Mouse (Mus musculus) heart, embryonic 11.5 days (tissue): ENCODE measurements around the gene Spata25. TPM values are rescaled to one million over a fixed set of nuclear protein-coding genes. Genes with fewer than 3 reads are reported as not detected.

Experiments used
- ATAC-seq: fragments of 200-750 bp; cut with Nextera tagmentation; replicated peaks from 2 replicates; pipeline ENCODE4 v1.8.0; 2017; ENCODE audit warnings: moderate library complexity; ENCODE audit not compliant: insufficient number of reproducible peaks, low FRiP score, low TSS enrichment
- H3K27ac ChIP-seq: fragments of 300-500 bp; sonication (generic); 2 replicates; pipeline ENCODE4 v1.5.1; 2014; ENCODE audit warnings: mild to moderate bottlenecking, low read depth, low read length
- H3K27me3 ChIP-seq: fragments of 300-500 bp; sonication (generic); 2 replicates; pipeline ENCODE4 v1.6.1; 2014; ENCODE audit warnings: mild to moderate bottlenecking, low read length, mixed read lengths; ENCODE audit not compliant: control insufficient read depth, insufficient read depth
- H3K36me3 ChIP-seq: fragments of 300-500 bp; sonication (generic); 2 replicates; pipeline ENCODE4 v1.6.1; 2014; ENCODE audit warnings: mild to moderate bottlenecking, low read length, moderate library complexity, mixed read lengths; ENCODE audit not compliant: control insufficient read depth, insufficient read depth
- H3K4me1 ChIP-seq: fragments of 300-500 bp; sonication (generic); 2 replicates; pipeline ENCODE4 v1.6.1; 2014; ENCODE audit warnings: low read length; ENCODE audit not compliant: control insufficient read depth, insufficient read depth
- H3K4me2 ChIP-seq: fragments of 300-500 bp; sonication (generic); 2 replicates; pipeline ENCODE4 v1.6.1; 2014; ENCODE audit warnings: mild to moderate bottlenecking, moderate library complexity
- H3K4me3 ChIP-seq: fragments of 300-500 bp; sonication (generic); 2 replicates; pipeline ENCODE4 v1.5.1; 2014; ENCODE audit warnings: low read depth, low read length
- H3K9ac ChIP-seq: fragments of 300-500 bp; sonication (generic); 2 replicates; pipeline ENCODE4 v1.6.1; 2014; ENCODE audit warnings: mild to moderate bottlenecking, low read depth, low read length, moderate library complexity
- H3K9me3 ChIP-seq: fragments of 300-500 bp; sonication (generic); replicated peaks from 2 replicates; pipeline ENCODE4 v1.6.1; 2016; ENCODE audit warnings: low read length; ENCODE audit not compliant: control insufficient read depth
- WGBS: fragments of 180-500 bp; shearing (Covaris S2); extraction: QIAGEN DNeasy Blood & Tissue Kit; methylation state at CpG from one replicate; pipeline ENCODE4 v1.1.7; 2014; ENCODE audit not compliant: insufficient replicate concordance; 5-methylcytosine and 5-hydroxymethylcytosine counted together
- polyA plus RNA-seq: library from polyadenylated mRNA; unstranded; fragments of >200 nt; fragmentation: Nextera tagmentation; extraction: Ambion mirVana; gene quantifications from 2 replicates; pipeline ENCODE4 v1.2.1, GENCODE M21; 2014

Gene Spata25
- polyA plus RNA-seq, 1 experiment from 2014 or later: not detected

DNA sequence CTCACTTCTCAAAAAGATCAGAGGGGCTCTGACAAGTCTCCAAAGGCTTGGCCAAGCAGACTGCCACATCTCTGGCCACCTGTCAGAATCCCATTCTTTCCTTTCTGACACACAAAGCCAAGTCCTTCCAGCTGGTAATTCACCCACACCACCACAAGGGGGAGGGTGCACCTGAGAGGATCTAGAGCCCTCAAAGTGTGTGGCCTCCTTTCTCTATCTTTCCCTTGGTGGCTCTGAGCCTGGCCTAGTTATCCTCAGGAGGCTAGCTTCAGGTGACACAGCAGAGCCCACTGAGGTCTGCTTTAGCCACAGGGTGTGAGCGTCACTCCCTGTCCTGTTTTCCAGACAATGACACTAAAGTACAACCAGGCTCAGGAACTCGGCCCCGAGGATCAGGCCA lies 35.1 kb downstream of the Spata25 start:
- Histone ChIP-seq H3K4me1 (0 out of 2 replicates have a peak, but pooled peaks cover 13% of the 10 kb centered on the region), H3K36me3 (peaks cover 18% of the 10 kb centered on the region; the same call in 1 of the 2 replicates), H3K4me3 (no peak overlapping the region), H3K9me3 (no peaks in the 10 kb centered on the region), H3K4me2 (no peak overlapping the region), H3K27me3 (no peaks in the 10 kb centered on the region), H3K27ac (peak overlapping the region; percentile 74), H3K9ac (peak overlapping the region; percentile 46; the same call in 1 of the 2 replicates)
- WGBS: 54% methylated on average over 3 of the region's 3 CpGs
- no peak for ATAC-seq

DNA sequence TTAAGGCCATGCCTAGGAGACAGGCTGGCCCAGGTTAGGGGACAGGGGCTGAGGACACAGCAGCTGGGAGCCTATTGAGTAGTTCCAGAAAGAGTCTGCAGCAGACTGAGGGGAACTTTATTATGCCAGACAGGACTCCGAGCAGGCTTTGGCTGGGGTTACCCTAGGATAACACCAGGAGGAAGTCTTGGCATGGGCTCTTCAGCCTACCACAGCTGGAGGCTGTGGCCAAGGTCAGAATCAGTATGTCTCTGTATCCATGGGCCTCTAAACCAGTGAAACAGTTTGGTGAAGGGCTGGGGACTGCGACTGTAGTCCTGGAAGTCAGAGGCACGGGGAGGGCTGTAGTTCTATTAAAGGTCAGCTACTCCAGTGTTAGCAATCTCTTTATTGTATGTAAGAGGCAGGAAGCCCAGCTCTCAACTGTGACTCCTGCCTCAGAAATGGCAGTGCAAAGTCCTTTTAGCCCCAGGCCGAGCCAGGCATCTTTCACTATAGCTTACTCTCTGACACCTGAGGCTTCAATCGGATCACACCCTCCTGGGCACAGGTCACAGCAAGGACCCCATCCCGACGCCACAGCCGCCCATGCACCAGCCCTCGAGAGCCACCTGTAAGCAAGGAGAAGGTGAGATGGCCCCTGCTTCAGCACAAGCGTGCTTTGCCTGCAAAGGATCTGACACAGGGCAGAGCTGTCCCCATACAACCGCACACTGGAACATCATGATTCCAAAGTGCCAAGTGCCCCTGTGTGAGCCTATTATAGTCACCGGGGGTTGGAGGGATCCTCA lies 35.7 kb downstream of the Spata25 start:
- H3K27ac ChIP-seq: peak overlapping the region; percentile 74
- WGBS: 88% methylated on average over 12 of the region's 12 CpGs

DNA sequence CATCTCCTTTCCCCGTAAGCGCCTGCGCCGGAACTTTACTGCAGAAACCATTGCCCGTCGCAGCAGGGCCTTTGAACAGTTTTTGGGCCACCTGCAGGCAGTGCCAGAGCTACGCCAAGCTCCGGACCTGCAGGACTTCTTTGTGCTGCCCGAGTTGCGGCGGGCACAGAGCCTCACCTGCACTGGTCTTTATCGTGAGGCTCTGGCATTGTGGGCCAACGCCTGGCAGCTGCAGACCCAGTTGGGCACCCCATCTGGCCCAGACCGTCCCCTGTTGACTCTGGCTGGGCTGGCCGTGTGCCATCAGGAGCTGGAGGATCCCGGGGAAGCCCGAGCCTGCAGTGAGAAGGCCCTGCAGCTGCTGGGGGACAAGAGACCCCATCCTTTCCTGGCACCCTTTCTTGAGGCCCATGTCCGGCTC lies 36.5 kb downstream of the Spata25 start:
- H3K4me3 ChIP-seq: no peak overlapping the region
- H3K27ac ChIP-seq: no peak overlapping the region
- 0 out of 2 replicates have a peak, but pooled peaks cover 17% of the 10 kb centered on the region for H3K4me1 ChIP-seq
- H3K36me3 ChIP-seq: peaks cover 13% of the 10 kb centered on the region; the same call in 1 of the 2 replicates
- 91% methylated on average over 18 of the region's 18 CpGs for WGBS
- no peaks in the 10 kb centered on the region for H3K27me3 ChIP-seq
- no peak for ATAC-seq
- no peaks in the 10 kb centered on the region for H3K9me3 ChIP-seq
- no peak overlapping the region for H3K9ac ChIP-seq
- H3K4me2 ChIP-seq: no peak overlapping the region

More for the DNA sequence above, 35.7 kb downstream of the Spata25 start:
- Histone ChIP-seq H3K36me3 (peaks cover 16% of the 10 kb centered on the region; the same call in 1 of the 2 replicates), H3K9me3 (no peaks in the 10 kb centered on the region), H3K4me2 (no peak overlapping the region), H3K4me1 (0 out of 2 replicates have a peak, but pooled peaks cover 13% of the 10 kb centered on the region), H3K4me3 (no peak overlapping the region), H3K27me3 (no peaks in the 10 kb centered on the region), H3K9ac (0 out of 2 replicates have a peak overlapping the region, but pooled peaks have one; percentile 46)
- ATAC-seq: no peak

DNA sequence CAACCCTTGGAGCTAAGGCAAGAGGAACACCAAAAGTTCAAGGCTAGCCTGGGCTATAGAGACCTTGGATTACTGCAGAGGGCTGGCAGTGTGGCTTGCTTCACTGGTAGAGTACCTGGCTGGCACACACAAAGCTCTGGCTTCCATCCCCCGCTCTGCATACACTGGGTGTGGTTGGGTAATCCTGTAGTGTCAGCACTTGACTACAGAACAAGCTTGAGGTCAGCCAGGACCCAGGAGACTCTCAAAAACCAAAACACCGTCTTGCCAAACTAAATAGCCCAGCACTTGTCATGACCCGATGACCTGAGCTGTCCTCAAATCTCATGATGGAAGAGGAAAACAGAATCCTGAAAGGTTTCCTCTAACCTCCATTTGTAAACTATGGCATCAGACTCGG lies 37.9 kb downstream of the Spata25 start:
- Histone ChIP-seq H3K27me3 (no peaks in the 10 kb centered on the region), H3K36me3 (peaks cover 11% of the 10 kb centered on the region; the same call in 1 of the 2 replicates), H3K9me3 (no peaks in the 10 kb centered on the region), H3K4me2 (no peak overlapping the region), H3K4me3 (no peak overlapping the region), H3K9ac (no peak overlapping the region), H3K27ac (no peak overlapping the region), H3K4me1 (0 out of 2 replicates have a peak, but pooled peaks cover 19% of the 10 kb centered on the region)
- 72% methylated on average over 4 of the region's 4 CpGs for WGBS
- ATAC-seq: no peak

DNA sequence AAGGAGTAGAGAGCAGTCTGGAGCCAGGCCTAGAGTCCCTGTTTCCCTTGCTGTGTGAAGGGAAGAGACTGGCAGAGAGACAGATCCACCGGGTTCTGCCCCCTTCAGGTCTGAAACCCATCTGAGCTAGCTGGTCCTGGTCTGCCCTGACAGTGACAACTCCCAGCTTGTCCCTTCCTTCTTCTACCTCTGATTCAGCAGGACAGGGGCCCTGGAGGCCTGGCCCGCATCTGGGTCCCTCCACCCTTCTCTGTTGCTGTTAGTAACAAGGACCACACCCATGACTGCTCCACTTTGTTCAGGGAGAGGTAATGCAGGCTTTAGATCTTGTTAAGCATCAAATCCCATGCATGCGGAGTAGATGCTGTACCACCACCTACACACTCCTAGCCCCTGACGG lies 39.9 kb downstream of the Spata25 start:
- no peak overlapping the region for H3K27ac ChIP-seq
- H3K9ac ChIP-seq: no peak overlapping the region

DNA sequence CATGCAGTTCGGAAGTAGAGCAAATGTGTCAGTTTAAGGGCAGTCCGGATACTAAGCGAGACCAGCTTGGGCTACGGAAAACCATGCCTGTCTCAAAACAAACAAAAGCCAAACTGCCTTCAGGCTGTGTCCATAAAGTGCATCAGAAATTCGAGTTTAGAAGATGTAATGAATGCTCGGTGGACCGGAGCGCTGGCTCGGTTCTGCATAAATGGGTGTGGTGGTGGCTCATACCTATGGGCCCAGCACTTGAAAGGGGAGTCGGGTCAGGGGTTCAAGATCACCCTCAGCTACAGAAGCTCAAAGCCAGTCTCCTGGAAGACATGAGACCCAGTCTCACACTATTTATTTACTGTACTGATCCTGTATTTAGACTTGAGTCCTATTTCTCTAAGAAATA lies 40.6 kb downstream of the Spata25 start:
- Histone ChIP-seq H3K4me2 (no peak overlapping the region), H3K36me3 (peaks cover 4% of the 10 kb centered on the region; the same call in 1 of the 2 replicates), H3K9me3 (no peaks in the 10 kb centered on the region), H3K9ac (no peak overlapping the region), H3K27ac (no peak overlapping the region), H3K27me3 (no peaks in the 10 kb centered on the region), H3K4me1 (peaks cover 18% of the 10 kb centered on the region), H3K4me3 (no peak overlapping the region)
- WGBS: 87% methylated on average over 10 of the region's 10 CpGs
- no peak for ATAC-seq

More for the DNA sequence above, 39.9 kb downstream of the Spata25 start:
- peaks cover 5% of the 10 kb centered on the region; the same call in 1 of the 2 replicates for H3K36me3 ChIP-seq
- H3K4me1 ChIP-seq: peaks cover 22% of the 10 kb centered on the region
- H3K27me3 ChIP-seq: no peaks in the 10 kb centered on the region
- WGBS: 55% methylated on average over 4 of the region's 4 CpGs
- no peak overlapping the region for H3K4me3 ChIP-seq
- H3K9me3 ChIP-seq: no peaks in the 10 kb centered on the region
- H3K4me2 ChIP-seq: no peak overlapping the region
- ATAC-seq: no peak

DNA sequence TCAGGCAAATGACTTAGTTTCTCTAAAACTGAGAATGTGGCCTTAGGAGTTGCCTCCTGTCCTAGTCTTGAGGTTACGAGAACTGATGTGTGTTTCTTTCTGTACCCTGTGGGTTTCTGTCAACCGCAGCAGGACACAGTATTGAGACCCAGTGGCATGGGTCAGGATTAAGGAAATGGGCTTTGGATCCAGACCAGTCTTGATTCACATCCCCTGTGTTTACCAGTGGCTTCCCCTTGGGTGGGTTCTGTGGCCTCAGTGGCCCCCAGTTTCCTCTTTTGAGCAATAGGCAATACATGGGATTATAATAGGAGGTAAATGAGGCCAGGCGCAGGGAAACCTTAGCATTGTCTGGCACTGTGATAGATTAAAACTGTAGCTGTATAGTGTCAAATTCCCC lies 41.3 kb downstream of the Spata25 start:
- peak overlapping the region; percentile 59 for H3K4me3 ChIP-seq
- no peak overlapping the region for H3K27ac ChIP-seq
- WGBS: 82% methylated on average over 3 of the region's 3 CpGs

DNA sequence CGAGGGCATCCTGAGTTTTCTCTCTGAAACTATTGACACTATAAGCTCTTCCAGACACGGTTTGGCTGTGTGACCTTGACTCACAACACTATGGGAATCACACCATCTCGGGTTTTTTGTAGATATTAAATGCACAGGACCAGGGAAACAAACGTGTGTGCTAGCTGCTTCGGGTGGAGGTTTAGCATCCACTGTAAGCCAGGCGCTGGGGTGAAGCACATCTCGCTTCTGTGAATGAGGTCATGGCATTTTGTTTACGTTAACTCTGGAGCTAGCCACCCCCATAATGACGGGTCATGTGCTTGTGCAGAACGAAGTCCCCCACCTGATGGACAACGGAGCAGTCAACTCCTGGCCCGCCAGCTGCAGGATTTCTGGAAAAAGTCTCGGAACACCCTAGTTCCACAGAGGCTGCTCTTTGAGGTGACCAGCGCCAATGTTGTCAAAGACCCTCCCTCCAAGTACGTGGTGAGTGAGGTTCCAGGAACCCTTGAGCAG lies 41.9 kb downstream of the Spata25 start:
- peak overlapping the region; percentile 86 for H3K27ac ChIP-seq
- H3K9ac ChIP-seq: peak overlapping the region; percentile 79
- H3K27me3 ChIP-seq: no peaks in the 10 kb centered on the region
- 7% methylated on average over 15 of the region's 15 CpGs for WGBS
- peaks cover 18% of the 10 kb centered on the region for H3K4me1 ChIP-seq
- peak overlapping the region; percentile 71 for H3K4me2 ChIP-seq
- peak overlapping the region; percentile 59 for H3K4me3 ChIP-seq
- no peak for ATAC-seq
- no peaks in the 10 kb centered on the region for H3K9me3 ChIP-seq
- H3K36me3 ChIP-seq: no peaks in the 10 kb centered on the region

More for the DNA sequence above, 41.3 kb downstream of the Spata25 start:
- no peaks in the 10 kb centered on the region for H3K9me3 ChIP-seq
- peaks cover 1% of the 10 kb centered on the region; the same call in 1 of the 2 replicates for H3K36me3 ChIP-seq
- peaks cover 18% of the 10 kb centered on the region for H3K4me1 ChIP-seq
- peak overlapping the region; percentile 71 for H3K4me2 ChIP-seq
- peak overlapping the region; percentile 79 for H3K9ac ChIP-seq
- ATAC-seq: no peak
- no peaks in the 10 kb centered on the region for H3K27me3 ChIP-seq
